Mouse (Mus musculus): ENCODE results near the gene Fmnl2. TPM values are rescaled to one million over a fixed set of nuclear protein-coding genes. Genes with fewer than 3 reads are reported as not detected.

Fmnl2 gene
- polyA plus RNA-seq, 1 experiment from 2014 or later, result 0.89 TPM

GRCm38 (mm10) chr2:53057291-53057690 lies 199.6 kb downstream of the Fmnl2 start:
- Histone ChIP-seq H3K9me3 (ENCODE audit: low read length) (no peaks in the 10 kb centered on the region), H3K36me3 (replicated peaks; ENCODE audit: insufficient read depth, low read length) (no peaks in the 10 kb centered on the region), H3K4me3 (ENCODE audit: low read depth, low read length) (no peak overlapping the region), H3K27ac (ENCODE audit: low read depth) (no peak overlapping the region), H3K4me1 (ENCODE audit: insufficient read depth) (no peaks in the 10 kb centered on the region), H3K27me3 (ENCODE audit: insufficient read depth, low read length) (no peaks in the 10 kb centered on the region), H3K9ac (replicated peaks) (no peak overlapping the region), H3K4me2 (ENCODE audit: low read depth, low read length) (no peak overlapping the region)
- TF ChIP-seq EP300 (IDR thresholded peaks at IDR 0.05; ENCODE audit: low read depth) (no peak), CTCF (IDR thresholded peaks at IDR 0.05; ENCODE audit: low read depth) (no peak)
- no peak for ATAC-seq
- no peak for DNase-seq
- 86% methylated on average over 2 of the region's 2 CpGs for WGBS (ENCODE audit: insufficient replicate concordance)

GRCm38 (mm10) chr2:53061363-53062000 lies 203.8 kb downstream of the Fmnl2 start:
- no peaks in the 10 kb centered on the region for H3K9me3 ChIP-seq (ENCODE audit: low read length)
- TF ChIP-seq EP300 (IDR thresholded peaks at IDR 0.05; ENCODE audit: low read depth), result no peak
- TF ChIP-seq CTCF (IDR thresholded peaks at IDR 0.05; ENCODE audit: low read depth), result no peak

GRCm38 (mm10) chr2:53066973-53067372 lies 209.3 kb downstream of the Fmnl2 start:
- no peak for DNase-seq
- no peak overlapping the region for H3K9ac ChIP-seq (replicated peaks)
- no peak for ATAC-seq
- H3K27me3 ChIP-seq (ENCODE audit: insufficient read depth, low read length), result no peaks in the 10 kb centered on the region
- H3K4me1 ChIP-seq (ENCODE audit: insufficient read depth), result no peaks in the 10 kb centered on the region; the same call in 1 of the 2 replicates
- H3K27ac ChIP-seq (ENCODE audit: low read depth), result no peak overlapping the region
- H3K36me3 ChIP-seq (replicated peaks; ENCODE audit: insufficient read depth, low read length), result no peaks in the 10 kb centered on the region
- no peak for TF ChIP-seq EP300 (IDR thresholded peaks at IDR 0.05; ENCODE audit: low read depth)
- TF ChIP-seq CTCF (IDR thresholded peaks at IDR 0.05; ENCODE audit: low read depth), result no peak
- WGBS (ENCODE audit: insufficient replicate concordance), result 77% methylated on average over 2 of the region's 2 CpGs
- no peak overlapping the region for H3K4me2 ChIP-seq (ENCODE audit: low read depth, low read length)
- no peak overlapping the region for H3K4me3 ChIP-seq (ENCODE audit: low read depth, low read length)
- H3K9me3 ChIP-seq (ENCODE audit: low read length), result no peaks in the 10 kb centered on the region

More at GRCm38 (mm10) chr2:53061363-53062000, 203.8 kb downstream of the Fmnl2 start:
- Histone ChIP-seq H3K27ac (ENCODE audit: low read depth) (no peak overlapping the region), H3K4me3 (ENCODE audit: low read depth, low read length) (no peak overlapping the region), H3K9ac (replicated peaks) (no peak overlapping the region), H3K4me2 (ENCODE audit: low read depth, low read length) (no peak overlapping the region), H3K4me1 (ENCODE audit: insufficient read depth) (no peaks in the 10 kb centered on the region; the same call in 1 of the 2 replicates), H3K36me3 (replicated peaks; ENCODE audit: insufficient read depth, low read length) (no peaks in the 10 kb centered on the region), H3K27me3 (ENCODE audit: insufficient read depth, low read length) (no peaks in the 10 kb centered on the region)
- DNase-seq (no peak), ATAC-seq (no peak)
- 85% methylated on average over 9 of the region's 9 CpGs for WGBS (ENCODE audit: insufficient replicate concordance)

GRCm38 (mm10) chr2:53070607-53071006 lies 212.9 kb downstream of the Fmnl2 start:
- no peaks in the 10 kb centered on the region for H3K36me3 ChIP-seq (replicated peaks; ENCODE audit: insufficient read depth, low read length)
- H3K27ac ChIP-seq (ENCODE audit: low read depth), result no peak overlapping the region
- 7% methylated on average over 1 of the region's 1 CpGs for WGBS (ENCODE audit: insufficient replicate concordance)
- no peaks in the 10 kb centered on the region for H3K4me1 ChIP-seq (ENCODE audit: insufficient read depth)
- no peaks in the 10 kb centered on the region for H3K27me3 ChIP-seq (ENCODE audit: insufficient read depth, low read length)
- no peaks in the 10 kb centered on the region for H3K9me3 ChIP-seq (ENCODE audit: low read length)
- no peak overlapping the region for H3K9ac ChIP-seq (replicated peaks)
- DNase-seq, result no peak
- ATAC-seq, result no peak
- no peak overlapping the region for H3K4me2 ChIP-seq (ENCODE audit: low read depth, low read length)
- TF ChIP-seq CTCF (IDR thresholded peaks at IDR 0.05; ENCODE audit: low read depth) (no peak), EP300 (IDR thresholded peaks at IDR 0.05; ENCODE audit: low read depth) (no peak)
- no peak overlapping the region for H3K4me3 ChIP-seq (ENCODE audit: low read depth, low read length)

- no peak for TF ChIP-seq EP300 (IDR thresholded peaks at IDR 0.05; ENCODE audit: low read depth)
- no peak for TF ChIP-seq CTCF (IDR thresholded peaks at IDR 0.05; ENCODE audit: low read depth)
- no peak for ATAC-seq
- no peak overlapping the region for H3K4me3 ChIP-seq (ENCODE audit: low read depth, low read length)
- no peaks in the 10 kb centered on the region for H3K4me1 ChIP-seq (ENCODE audit: insufficient read depth)
- no peaks in the 10 kb centered on the region for H3K27me3 ChIP-seq (ENCODE audit: insufficient read depth, low read length)
- H3K27ac ChIP-seq (ENCODE audit: low read depth), result no peak overlapping the region
- no peak overlapping the region for H3K9ac ChIP-seq (replicated peaks)
- H3K36me3 ChIP-seq (replicated peaks; ENCODE audit: insufficient read depth, low read length), result no peaks in the 10 kb centered on the region
- DNase-seq, result no peak
- H3K4me2 ChIP-seq (ENCODE audit: low read depth, low read length), result no peak overlapping the region
- WGBS (ENCODE audit: insufficient replicate concordance), result 72% methylated on average over 2 of the region's 2 CpGs
- H3K9me3 ChIP-seq (ENCODE audit: low read length), result no peaks in the 10 kb centered on the region
Measured at GRCm38 (mm10) chr2:53079693-53080286, 222.1 kb downstream of the Fmnl2 start.

- Histone ChIP-seq H3K9me3 (ENCODE audit: low read length) (no peaks in the 10 kb centered on the region), H3K4me3 (ENCODE audit: low read depth, low read length) (no peak overlapping the region), H3K4me1 (ENCODE audit: insufficient read depth) (no peaks in the 10 kb centered on the region), H3K36me3 (replicated peaks; ENCODE audit: insufficient read depth, low read length) (no peaks in the 10 kb centered on the region), H3K27ac (ENCODE audit: low read depth) (no peak overlapping the region), H3K9ac (replicated peaks) (no peak overlapping the region), H3K4me2 (ENCODE audit: low read depth, low read length) (no peak overlapping the region), H3K27me3 (ENCODE audit: insufficient read depth, low read length) (no peaks in the 10 kb centered on the region)
- ATAC-seq, result no peak
- DNase-seq, result no peak
- TF ChIP-seq EP300 (IDR thresholded peaks at IDR 0.05; ENCODE audit: low read depth) (no peak), CTCF (IDR thresholded peaks at IDR 0.05; ENCODE audit: low read depth) (no peak)
- 87% methylated on average over 4 of the region's 4 CpGs for WGBS (ENCODE audit: insufficient replicate concordance)
Measured at GRCm38 (mm10) chr2:53082045-53082444, 224.4 kb downstream of the Fmnl2 start.

Measured in liver, postnatal 0 days (tissue).